Mouse (Mus musculus): ENCODE measurements around the gene Tnfaip8l2. TPM values are rescaled to one million over a fixed set of nuclear protein-coding genes. Genes with fewer than 3 reads are reported as not detected.
A peak's percentile ranks its signal among the peaks of the same experiment; 100 is the strongest.

Tnfaip8l2 gene
- polyA plus RNA-seq, 1 experiment = 2.0 TPM

DNA sequence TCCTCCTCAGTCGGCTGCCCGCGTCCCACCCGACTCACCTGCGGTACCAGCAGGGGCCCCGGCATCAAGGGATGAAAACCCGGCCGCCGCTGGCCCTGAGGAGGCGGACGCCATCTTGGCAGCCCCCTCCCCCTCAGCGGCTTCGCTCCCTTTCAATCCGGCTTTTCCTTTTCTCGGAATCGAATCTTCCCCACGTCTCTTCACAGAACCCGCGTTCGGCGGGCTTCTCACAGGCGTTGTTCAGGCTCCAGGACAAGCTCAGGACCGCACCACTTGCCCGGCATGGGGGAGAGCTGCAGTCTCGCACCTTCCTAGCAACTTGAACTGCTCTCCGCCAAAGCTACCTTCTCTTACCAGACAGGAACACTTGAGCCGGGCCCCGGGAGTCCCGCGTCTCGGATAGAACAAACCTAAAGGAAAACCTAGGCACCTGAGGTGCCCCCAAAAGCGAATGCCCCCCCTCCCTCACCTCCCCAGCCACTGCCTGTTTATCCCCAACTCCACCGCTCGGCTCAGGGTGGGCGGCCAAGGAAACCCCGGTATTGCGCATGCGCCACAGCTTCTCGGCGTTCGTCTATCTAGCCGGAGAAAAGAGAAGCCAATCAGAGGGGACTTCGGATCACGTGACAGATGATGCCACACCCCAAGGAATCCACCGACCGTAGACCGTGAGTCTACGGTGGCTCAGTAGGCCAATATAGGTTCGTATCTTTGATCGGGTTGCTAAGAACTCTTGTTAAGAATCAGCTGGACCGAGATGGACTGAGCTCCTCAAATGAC lies 35.6 kb downstream of the Tnfaip8l2 start, which contains the start of gene Pip5k1a:
Gene Pip5k1a (minus strand): TSS at position 593 of the 780 bp plus-strand sequence.
- 1% methylated on average over 51 of the region's 51 CpGs for WGBS
- Histone ChIP-seq H3K4me1 (ENCODE audit: control insufficient read depth, insufficient read depth, low read length) (no peaks in the 10 kb centered on the region), H3K4me3 (replicated peaks; ENCODE audit: insufficient read depth, low read depth, low read length) (peak within 1 kb of the TSS; percentile 93), H3K27ac (ENCODE audit: insufficient read depth, low read length) (peak within 1 kb of the TSS; percentile 58), H3K27me3 (ENCODE audit: control insufficient read depth, insufficient read depth, low read length) (no peaks in the 10 kb centered on the region)
- peak; percentile 97 to 98 for DNase-seq
- TF ChIP-seq POLR2A (IDR thresholded peaks at IDR 0.05; ENCODE audit: borderline replicate concordance, insufficient read depth, low read length) = peak; percentile 70
- no peak for TF ChIP-seq CTCF (IDR thresholded peaks at IDR 0.05; ENCODE audit: borderline replicate concordance, insufficient read depth, low read depth, low read length)

DNA sequence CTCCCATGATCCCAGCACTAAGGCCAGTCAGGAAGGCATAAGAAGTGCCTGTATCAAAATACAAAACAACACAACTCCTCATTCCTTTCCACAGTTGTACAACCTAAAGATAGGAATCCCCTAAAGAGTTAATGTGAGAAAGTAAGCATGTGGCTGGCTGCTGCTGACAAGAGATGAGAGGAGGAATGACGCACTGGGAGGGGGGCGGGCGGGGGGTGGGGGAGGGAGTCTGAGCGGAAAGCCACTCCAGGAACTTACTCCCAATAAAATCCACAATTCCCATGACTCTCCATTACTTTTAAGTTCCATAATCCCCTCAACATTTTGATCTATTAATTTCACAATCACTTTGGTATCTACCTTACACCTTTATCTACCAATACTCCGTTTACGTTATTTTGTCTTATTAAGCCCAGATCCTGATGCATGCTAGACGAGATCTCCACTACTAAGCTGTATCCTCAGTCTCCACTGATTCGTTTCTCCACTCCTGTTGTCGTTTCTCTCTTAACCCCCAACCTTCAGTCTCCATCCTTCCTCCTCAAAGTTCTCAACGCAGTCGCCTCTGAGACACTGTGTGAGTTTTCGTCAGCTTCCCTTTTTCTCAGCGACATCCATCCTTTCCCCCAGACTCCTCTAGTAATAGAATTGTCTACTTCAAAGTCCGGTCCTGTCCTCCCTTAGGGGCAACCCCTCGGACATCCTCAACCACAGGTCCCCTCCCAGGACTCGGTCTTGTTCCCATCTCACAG lies 36.4 kb downstream of the Tnfaip8l2 start:
- peak in 1 of 2 experiments; percentile 27 for DNase-seq
- no peaks in the 10 kb centered on the region for H3K27me3 ChIP-seq (ENCODE audit: control insufficient read depth, insufficient read depth, low read length)
- peak overlapping the region; percentile 93 for H3K4me3 ChIP-seq (replicated peaks; ENCODE audit: insufficient read depth, low read depth, low read length)
- H3K27ac ChIP-seq (ENCODE audit: insufficient read depth, low read length) = peak overlapping the region; percentile 58
- WGBS = under 1% methylated on average over 16 of the region's 16 CpGs
- H3K4me1 ChIP-seq (ENCODE audit: control insufficient read depth, insufficient read depth, low read length) = no peaks in the 10 kb centered on the region
- TF ChIP-seq CTCF (IDR thresholded peaks at IDR 0.05; ENCODE audit: borderline replicate concordance, insufficient read depth, low read depth, low read length) = no peak
- no peak for TF ChIP-seq POLR2A (IDR thresholded peaks at IDR 0.05; ENCODE audit: borderline replicate concordance, insufficient read depth, low read length)

DNA sequence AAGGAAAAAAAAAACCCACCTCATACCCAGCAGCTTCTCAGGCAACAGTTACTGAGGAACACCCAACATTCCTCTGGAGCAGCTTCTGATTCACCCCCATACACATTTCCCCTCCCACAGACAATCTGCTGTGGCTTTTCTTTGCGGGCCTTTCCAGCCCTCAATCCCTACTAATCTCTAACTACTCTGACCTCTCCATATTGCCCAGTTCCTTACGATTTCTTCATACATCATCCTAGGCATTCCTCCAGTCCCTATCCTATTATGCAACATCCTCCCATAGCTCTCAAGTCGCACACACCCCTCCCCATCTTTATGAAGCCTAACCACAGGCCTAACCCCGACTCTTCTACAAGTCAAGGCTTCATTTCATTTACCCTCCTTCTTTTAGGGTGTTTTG lies 37.0 kb downstream of the Tnfaip8l2 start:
- WGBS = 22% methylated on average over 4 of the region's 4 CpGs
- H3K27ac ChIP-seq (ENCODE audit: insufficient read depth, low read length) = no peak overlapping the region
- peak overlapping the region; percentile 93 for H3K4me3 ChIP-seq (replicated peaks; ENCODE audit: insufficient read depth, low read depth, low read length)
- no peaks in the 10 kb centered on the region for H3K4me1 ChIP-seq (ENCODE audit: control insufficient read depth, insufficient read depth, low read length)
- peak in 1 of 2 experiments; percentile 6 for DNase-seq
- TF ChIP-seq POLR2A (IDR thresholded peaks at IDR 0.05; ENCODE audit: borderline replicate concordance, insufficient read depth, low read length) (no peak), CTCF (IDR thresholded peaks at IDR 0.05; ENCODE audit: borderline replicate concordance, insufficient read depth, low read depth, low read length) (no peak)
- no peaks in the 10 kb centered on the region for H3K27me3 ChIP-seq (ENCODE audit: control insufficient read depth, insufficient read depth, low read length)

DNA sequence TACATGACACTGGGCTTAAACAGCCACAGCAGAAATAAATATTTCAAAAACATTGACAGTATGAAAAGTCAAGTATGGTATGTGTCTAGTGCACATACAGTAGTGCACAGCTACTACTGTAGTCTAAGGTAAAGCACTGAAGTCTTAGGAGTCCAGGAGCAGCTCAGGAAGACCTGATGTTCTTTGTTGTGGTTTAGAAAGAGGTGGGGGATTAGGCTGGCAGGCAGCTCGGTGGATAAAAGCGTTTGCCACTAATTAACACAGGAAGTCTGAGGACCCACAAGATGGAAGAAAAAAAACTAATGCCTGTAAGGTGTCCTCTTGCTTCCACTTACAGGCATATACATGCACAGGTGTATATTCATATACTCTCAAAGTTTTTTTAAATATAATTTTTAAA lies 41.3 kb downstream of the Tnfaip8l2 start:
- WGBS = 47% methylated on average over 2 of the region's 2 CpGs
- DNase-seq = no peak
- Histone ChIP-seq H3K4me3 (replicated peaks; ENCODE audit: insufficient read depth, low read depth, low read length) (no peak overlapping the region), H3K4me1 (ENCODE audit: control insufficient read depth, insufficient read depth, low read length) (no peaks in the 10 kb centered on the region), H3K27ac (ENCODE audit: insufficient read depth, low read length) (no peak overlapping the region), H3K27me3 (ENCODE audit: control insufficient read depth, insufficient read depth, low read length) (no peaks in the 10 kb centered on the region)
- TF ChIP-seq CTCF (IDR thresholded peaks at IDR 0.05; ENCODE audit: borderline replicate concordance, insufficient read depth, low read depth, low read length) = no peak
- TF ChIP-seq POLR2A (IDR thresholded peaks at IDR 0.05; ENCODE audit: borderline replicate concordance, insufficient read depth, low read length) = no peak

Other genes starting within 250 kb of the Tnfaip8l2 start
- gene Selenbp1, start 209.3 kb downstream of the Tnfaip8l2 start, polyA plus RNA-seq (2012; rRNA removed) = 12.5 and 15.4 TPM in 2 replicates
- gene Rfx5, start 188.3 kb downstream of the Tnfaip8l2 start, polyA plus RNA-seq (2012; rRNA removed) = 30.1 and 36.1 TPM in 2 replicates
- gene Pi4kb, start 167.6 kb downstream of the Tnfaip8l2 start, polyA plus RNA-seq (2012; rRNA removed) = 68.4 and 68.9 TPM in 2 replicates
- 40.9 and 43.8 TPM in 2 replicates for gene Zfp687, start 126.9 kb downstream of the Tnfaip8l2 start, polyA plus RNA-seq (2012; rRNA removed)
- gene Psmd4, start 99.7 kb downstream of the Tnfaip8l2 start, polyA plus RNA-seq (2012; rRNA removed) = 227 and 245 TPM in 2 replicates
- 26.6 and 28.7 TPM in 2 replicates for gene Pip5k1a, start 35.4 kb downstream of the Tnfaip8l2 start, polyA plus RNA-seq (2012; rRNA removed)
- 71.6 and 71.7 TPM in 2 replicates for gene Vps72, start 31.3 kb downstream of the Tnfaip8l2 start, polyA plus RNA-seq (2012; rRNA removed)
- 1.0 and 1.2 TPM in 2 replicates for gene Tmod4, start 17.9 kb downstream of the Tnfaip8l2 start, polyA plus RNA-seq (2012; rRNA removed)
- gene Scnm1, start 8.3 kb downstream of the Tnfaip8l2 start, polyA plus RNA-seq (2012; rRNA removed) = 134 and 139 TPM in 2 replicates
- 31.8 and 34.9 TPM in 2 replicates for gene Lysmd1, start 8.3 kb downstream of the Tnfaip8l2 start, polyA plus RNA-seq (2012; rRNA removed)
- 40.5 and 42.9 TPM in 2 replicates for gene Sema6c, start 18.1 kb upstream of the Tnfaip8l2 start, polyA plus RNA-seq (2012; rRNA removed)
- 30.6 and 34.0 TPM in 2 replicates for gene Gabpb2, start 75.6 kb upstream of the Tnfaip8l2 start, polyA plus RNA-seq (2012; rRNA removed)
- 74.0 and 75.0 TPM in 2 replicates for gene Cdc42se1, start 86.4 kb upstream of the Tnfaip8l2 start, polyA plus RNA-seq (2012; rRNA removed)
- 339 and 352 TPM in 2 replicates for gene Mllt11, start 89.8 kb upstream of the Tnfaip8l2 start, polyA plus RNA-seq (2012; rRNA removed)
- 0.75 and 0.90 TPM in 2 replicates for gene Gm128, start 99.2 kb upstream of the Tnfaip8l2 start, polyA plus RNA-seq (2012; rRNA removed)
- gene Bnipl, start 108.8 kb upstream of the Tnfaip8l2 start, polyA plus RNA-seq (2012; rRNA removed) = 1.8 and 1.9 TPM in 2 replicates
- gene Mindy1, start 139.0 kb upstream of the Tnfaip8l2 start, polyA plus RNA-seq (2012; rRNA removed) = 96.8 and 103 TPM in 2 replicates
- 43.2 and 47.6 TPM in 2 replicates for gene Prune1, start 139.7 kb upstream of the Tnfaip8l2 start, polyA plus RNA-seq (2012; rRNA removed)
- 1.2 and 1.5 TPM in 2 replicates for gene Anxa9, start 164.8 kb upstream of the Tnfaip8l2 start, polyA plus RNA-seq (2012; rRNA removed)
- 133 and 142 TPM in 2 replicates for gene Cers2, start 172.4 kb upstream of the Tnfaip8l2 start, polyA plus RNA-seq (2012; rRNA removed)
- 36.5 and 38.0 TPM in 2 replicates for gene Setdb1, start 214.8 kb upstream of the Tnfaip8l2 start, polyA plus RNA-seq (2012; rRNA removed)